Mouse (Mus musculus) left cerebral cortex, adult 2 months (tissue): ENCODE data around the gene Bmp10. TPM values are rescaled to one million over a fixed set of nuclear protein-coding genes. Genes with fewer than 3 reads are reported as not detected.

Source experiments
- DNase-seq, 2 experiments: peaks; one replicate each; pipeline ENCODE4 v3.0.0; 2021 to 2022; ENCODE audit warnings: low spot score in 2 of 2, mixed read lengths in 1 of 2; ENCODE audit errors: extremely low spot score in 1 of 2
- H3K27ac ChIP-seq: fragments of 200-600 bp; 2 replicates; pipeline ENCODE4 v1.8.1; 2022
- H3K4me3 ChIP-seq: fragments of 200-600 bp; 2 replicates; pipeline ENCODE4 v1.8.1; 2022
- CTCF ChIP-seq: fragments of 200-600 bp; IDR thresholded peaks from 2 replicates; pipeline ENCODE4 v1.8.1; 2022; ENCODE audit warnings: antibody characterized with exemption, mild to moderate bottlenecking, moderate library complexity
- intact Hi-C: fragments of 180-260 bp; cut with DNase I; formaldehyde crosslinking; loops from one replicate; pipeline ENCODE4 v1.15.1; 2025
- long read RNA-seq, 2 experiments: library from polyadenylated mRNA; stranded (forward); transcript quantifications; one replicate each; pipeline ENCODE4 v2.0.0; 2021; ENCODE audit warnings: borderline mapping rate in 2 of 2
- total RNA-seq, 2 experiments: library from RNA; stranded (reverse); gene quantifications; 2 replicates each; pipeline ENCODE4 v1.2.3; 2021

Gene Bmp10
- not detected for total RNA-seq
- long read RNA-seq, experiment 1 = 0 reads
- long read RNA-seq, experiment 2 = 0 reads

- Histone ChIP-seq H3K4me3 (no peak within 1 kb of the TSS), H3K27ac (no peak within 1 kb of the TSS)
- intact Hi-C loops = no loop called here
- TF ChIP-seq CTCF = no peak
- no peak for DNase-seq
Observed at GRCm38 (mm10) chr6:87428487-87429044, at the start of gene Bmp10. Bmp10 (plus strand) TSS chr6:87428994.

- peak overlapping the region; percentile 28 for H3K4me3 ChIP-seq
- intact Hi-C loops = no loop called here
- H3K27ac ChIP-seq = no peak overlapping the region
- peak; percentile 66 for TF ChIP-seq CTCF
- peak; percentile 16 to 21 for DNase-seq
Observed at GRCm38 (mm10) chr6:87383926-87384691, 44.7 kb upstream of the Bmp10 start.

GRCm38 (mm10) chr6:87384761-87385160 is 44.0 kb upstream of the Bmp10 start:
- H3K27ac ChIP-seq = no peak overlapping the region
- intact Hi-C loops = no loop called here
- no peak for TF ChIP-seq CTCF
- peak in 1 of 2 experiments; percentile 22 for DNase-seq
- H3K4me3 ChIP-seq = no peak overlapping the region; the same call in none of the 2 replicates

- intact Hi-C loops = loop anchor here (1.0 kb wide), 2 partner anchors 51 to 285 kb away; partner anchors contain the start of gene Antxr1
- peak; percentile 67 to 78 for DNase-seq
- TF ChIP-seq CTCF = peak; percentile 94
- no peak overlapping the region for H3K4me3 ChIP-seq
- no peak overlapping the region for H3K27ac ChIP-seq
Observed at GRCm38 (mm10) chr6:87386203-87386602, 42.6 kb upstream of the Bmp10 start.

GRCm38 (mm10) chr6:87386681-87387080 is 42.1 kb upstream of the Bmp10 start:
- H3K27ac ChIP-seq = no peak overlapping the region
- no peak overlapping the region for H3K4me3 ChIP-seq
- intact Hi-C loops = loop anchor here (1.0 kb wide), 2 partner anchors 51 to 285 kb away; partner anchors contain the start of gene Antxr1
- no peak for DNase-seq
- no peak for TF ChIP-seq CTCF

GRCm38 (mm10) chr6:87388877-87389276 is 39.9 kb upstream of the Bmp10 start, which contains the start of gene Gkn3:
Gkn3 (minus strand) TSS chr6:87388935.
- no peak for TF ChIP-seq CTCF
- Histone ChIP-seq H3K4me3 (no peak within 1 kb of the TSS), H3K27ac (no peak within 1 kb of the TSS)
- intact Hi-C loops = no loop called here
- DNase-seq = no peak

GRCm38 (mm10) chr6:87389455-87389989 is 39.3 kb upstream of the Bmp10 start:
- H3K27ac ChIP-seq = no peak overlapping the region
- intact Hi-C loops = no loop called here
- DNase-seq = no peak
- H3K4me3 ChIP-seq = no peak overlapping the region
- TF ChIP-seq CTCF = no peak

- H3K4me3 ChIP-seq = no peak overlapping the region
- no peak for DNase-seq
- no peak overlapping the region for H3K27ac ChIP-seq
- TF ChIP-seq CTCF = no peak
- intact Hi-C loops = no loop called here
Observed at GRCm38 (mm10) chr6:87393466-87394205, 35.2 kb upstream of the Bmp10 start.

- TF ChIP-seq CTCF = no peak
- no peak overlapping the region for H3K4me3 ChIP-seq
- intact Hi-C loops = loop anchor here (5.0 kb wide), 2 partner anchors 128 to 278 kb away; partner anchors contain the start of gene Aplf
- DNase-seq = no peak
- H3K27ac ChIP-seq = no peak overlapping the region
Observed at GRCm38 (mm10) chr6:87394783-87395182, 34.0 kb upstream of the Bmp10 start.

- intact Hi-C loops = loop anchor here (5.0 kb wide), 2 partner anchors 123 to 273 kb away; partner anchors contain the start of gene Aplf
- H3K4me3 ChIP-seq = no peak overlapping the region
- peak; percentile 62 to 76 for DNase-seq
- peak; percentile 94 for TF ChIP-seq CTCF
- no peak overlapping the region for H3K27ac ChIP-seq
Observed at GRCm38 (mm10) chr6:87399137-87399536, 29.7 kb upstream of the Bmp10 start.

- TF ChIP-seq CTCF = no peak
- Histone ChIP-seq H3K4me3 (no peak overlapping the region), H3K27ac (no peak overlapping the region)
- intact Hi-C loops = loop anchor here (5.0 kb wide), 2 partner anchors 122 to 272 kb away; partner anchors contain the start of gene Aplf
- DNase-seq = no peak
Observed at GRCm38 (mm10) chr6:87399886-87400566, 28.8 kb upstream of the Bmp10 start.
